Mouse (Mus musculus): Measurements from ENCODE around the gene Rasl11a.

- TF ChIP-seq POLR2A (IDR thresholded peaks at IDR 0.05; ENCODE audit: low read depth, low read length), result no peak
- TF ChIP-seq CTCF (IDR thresholded peaks at IDR 0.05; ENCODE audit: extremely low read depth, insufficient read length, insufficient replicate concordance, low read depth, low read length), result no peak
Observed at GRCm38 (mm10) chr5:146838836-146839648, 5.8 kb upstream of the Rasl11a start.

Data from small intestine, adult 2 months (tissue).